Mouse (Mus musculus): ENCODE measurements around the gene Itga9. TPM values are rescaled to one million over a fixed set of nuclear protein-coding genes. Genes with fewer than 3 reads are reported as not detected.

Itga9 gene
- polyA plus RNA-seq, 1 experiment from 2014 or later, result 12.6 TPM

- ATAC-seq (ENCODE audit: insufficient number of reproducible peaks, insufficient read depth, low FRiP score, low TSS enrichment, low read depth), result no peak
- H3K4me2 ChIP-seq, result no peak overlapping the region
- no peaks in the 10 kb centered on the region for H3K9me3 ChIP-seq
- H3K27me3 ChIP-seq, result no peaks in the 10 kb centered on the region
- H3K27ac ChIP-seq, result no peak overlapping the region
- 40% methylated on average over 4 of the region's 4 CpGs for WGBS
- no peak overlapping the region for H3K9ac ChIP-seq (replicated peaks)
- no peaks in the 10 kb centered on the region for H3K36me3 ChIP-seq
- H3K4me1 ChIP-seq (replicated peaks), result peaks cover 59% of the 10 kb centered on the region
- no peak overlapping the region for H3K4me3 ChIP-seq (replicated peaks)
Observed at GRCm38 (mm10) chr9:118768596-118768995, 162.1 kb downstream of the Itga9 start.

GRCm38 (mm10) chr9:118770366-118770765 is 163.9 kb downstream of the Itga9 start:
- no peak for ATAC-seq (ENCODE audit: insufficient number of reproducible peaks, insufficient read depth, low FRiP score, low TSS enrichment, low read depth)
- Histone ChIP-seq H3K4me3 (replicated peaks) (no peak overlapping the region), H3K27ac (no peak overlapping the region), H3K27me3 (no peaks in the 10 kb centered on the region), H3K36me3 (no peaks in the 10 kb centered on the region), H3K4me2 (no peak overlapping the region), H3K4me1 (replicated peaks) (peaks cover 48% of the 10 kb centered on the region), H3K9me3 (no peaks in the 10 kb centered on the region), H3K9ac (replicated peaks) (no peak overlapping the region)
- WGBS, result 79% methylated on average over 4 of the region's 4 CpGs

- no peak for ATAC-seq (ENCODE audit: insufficient number of reproducible peaks, insufficient read depth, low FRiP score, low TSS enrichment, low read depth)
- H3K36me3 ChIP-seq, result no peaks in the 10 kb centered on the region
- no peaks in the 10 kb centered on the region for H3K9me3 ChIP-seq
- H3K4me2 ChIP-seq, result no peak overlapping the region
- H3K4me3 ChIP-seq (replicated peaks), result no peak overlapping the region
- peaks cover 37% of the 10 kb centered on the region for H3K4me1 ChIP-seq (replicated peaks)
- 13% methylated on average over 6 of the region's 6 CpGs for WGBS
- H3K27ac ChIP-seq, result peak overlapping the region; percentile 9; the same call in 1 of the 2 replicates
- no peak overlapping the region for H3K9ac ChIP-seq (replicated peaks)
- no peaks in the 10 kb centered on the region for H3K27me3 ChIP-seq
Observed at GRCm38 (mm10) chr9:118774676-118775075, 168.2 kb downstream of the Itga9 start.

- WGBS, result 70% methylated on average over 2 of the region's 2 CpGs
- Histone ChIP-seq H3K9ac (replicated peaks) (no peak overlapping the region), H3K36me3 (no peaks in the 10 kb centered on the region), H3K4me3 (replicated peaks) (no peak overlapping the region), H3K27ac (peak overlapping the region; percentile 29; the same call in 1 of the 2 replicates), H3K27me3 (no peaks in the 10 kb centered on the region), H3K4me1 (replicated peaks) (peaks cover 31% of the 10 kb centered on the region), H3K9me3 (peaks cover 7% of the 10 kb centered on the region; the same call in 1 of the 2 replicates), H3K4me2 (no peak overlapping the region)
- ATAC-seq (ENCODE audit: insufficient number of reproducible peaks, insufficient read depth, low FRiP score, low TSS enrichment, low read depth), result peak; percentile 44; the same call in 1 of the 2 replicates
Observed at GRCm38 (mm10) chr9:118776880-118777438, 170.5 kb downstream of the Itga9 start.

- Histone ChIP-seq H3K9me3 (peaks cover 7% of the 10 kb centered on the region; the same call in 1 of the 2 replicates), H3K27ac (peak overlapping the region; percentile 53), H3K27me3 (no peaks in the 10 kb centered on the region), H3K4me3 (replicated peaks) (no peak overlapping the region), H3K36me3 (no peaks in the 10 kb centered on the region), H3K9ac (replicated peaks) (no peak overlapping the region), H3K4me2 (no peak overlapping the region), H3K4me1 (replicated peaks) (peaks cover 36% of the 10 kb centered on the region)
- ATAC-seq (ENCODE audit: insufficient number of reproducible peaks, insufficient read depth, low FRiP score, low TSS enrichment, low read depth), result no peak
- WGBS, result 32% methylated on average over 2 of the region's 2 CpGs
Observed at GRCm38 (mm10) chr9:118778596-118778995, 172.1 kb downstream of the Itga9 start.

GRCm38 (mm10) chr9:118784621-118785020 is 178.1 kb downstream of the Itga9 start:
- Histone ChIP-seq H3K9ac (replicated peaks) (no peak overlapping the region), H3K4me3 (replicated peaks) (no peak overlapping the region), H3K36me3 (no peaks in the 10 kb centered on the region), H3K9me3 (peaks cover 7% of the 10 kb centered on the region; the same call in 1 of the 2 replicates), H3K27me3 (no peaks in the 10 kb centered on the region), H3K4me1 (replicated peaks) (peaks cover 32% of the 10 kb centered on the region), H3K4me2 (no peak overlapping the region), H3K27ac (peak overlapping the region; percentile 51)
- no peak for ATAC-seq (ENCODE audit: insufficient number of reproducible peaks, insufficient read depth, low FRiP score, low TSS enrichment, low read depth)
- WGBS, result 52% methylated on average over 4 of the region's 4 CpGs

GRCm38 (mm10) chr9:118785816-118786215 is 179.3 kb downstream of the Itga9 start:
- Histone ChIP-seq H3K36me3 (no peaks in the 10 kb centered on the region), H3K27me3 (no peaks in the 10 kb centered on the region), H3K4me1 (replicated peaks) (peaks cover 32% of the 10 kb centered on the region), H3K4me3 (replicated peaks) (no peak overlapping the region), H3K27ac (no peak overlapping the region), H3K9ac (replicated peaks) (no peak overlapping the region), H3K4me2 (no peak overlapping the region), H3K9me3 (no peaks in the 10 kb centered on the region; the same call in 1 of the 2 replicates)
- 73% methylated on average over 6 of the region's 6 CpGs for WGBS
- ATAC-seq (ENCODE audit: insufficient number of reproducible peaks, insufficient read depth, low FRiP score, low TSS enrichment, low read depth), result no peak

GRCm38 (mm10) chr9:118788869-118789281 is 182.4 kb downstream of the Itga9 start:
- no peak overlapping the region for H3K27ac ChIP-seq
- H3K4me2 ChIP-seq, result no peak overlapping the region
- H3K4me3 ChIP-seq (replicated peaks), result no peak overlapping the region
- no peaks in the 10 kb centered on the region for H3K27me3 ChIP-seq
- WGBS, result 60% methylated on average over 10 of the region's 10 CpGs
- 0 out of 2 replicates have a peak, but pooled peaks cover 3% of the 10 kb centered on the region for H3K9me3 ChIP-seq
- H3K4me1 ChIP-seq (replicated peaks), result peaks cover 35% of the 10 kb centered on the region
- no peak overlapping the region for H3K9ac ChIP-seq (replicated peaks)
- no peak for ATAC-seq (ENCODE audit: insufficient number of reproducible peaks, insufficient read depth, low FRiP score, low TSS enrichment, low read depth)
- H3K36me3 ChIP-seq, result no peaks in the 10 kb centered on the region

GRCm38 (mm10) chr9:118791231-118791630 is 184.7 kb downstream of the Itga9 start:
- H3K4me1 ChIP-seq (replicated peaks), result peaks cover 39% of the 10 kb centered on the region
- no peak overlapping the region for H3K4me3 ChIP-seq (replicated peaks)
- no peak overlapping the region for H3K9ac ChIP-seq (replicated peaks)
- H3K9me3 ChIP-seq, result 0 out of 2 replicates have a peak, but pooled peaks cover 3% of the 10 kb centered on the region
- H3K27me3 ChIP-seq, result no peaks in the 10 kb centered on the region
- no peak overlapping the region for H3K27ac ChIP-seq
- ATAC-seq (ENCODE audit: insufficient number of reproducible peaks, insufficient read depth, low FRiP score, low TSS enrichment, low read depth), result no peak
- H3K36me3 ChIP-seq, result no peaks in the 10 kb centered on the region
- WGBS, result 46% methylated on average over 3 of the region's 3 CpGs
- no peak overlapping the region for H3K4me2 ChIP-seq

GRCm38 (mm10) chr9:118793151-118793785 is 186.8 kb downstream of the Itga9 start:
- Histone ChIP-seq H3K4me3 (replicated peaks) (no peak overlapping the region), H3K36me3 (no peaks in the 10 kb centered on the region), H3K9ac (replicated peaks) (no peak overlapping the region), H3K27me3 (no peaks in the 10 kb centered on the region), H3K27ac (no peak overlapping the region), H3K4me1 (replicated peaks) (peaks cover 34% of the 10 kb centered on the region), H3K9me3 (0 out of 2 replicates have a peak, but pooled peaks cover 3% of the 10 kb centered on the region), H3K4me2 (no peak overlapping the region)
- 74% methylated on average over 17 of the region's 21 CpGs for WGBS
- ATAC-seq (ENCODE audit: insufficient number of reproducible peaks, insufficient read depth, low FRiP score, low TSS enrichment, low read depth), result no peak

GRCm38 (mm10) chr9:118794668-118795067 is 188.2 kb downstream of the Itga9 start:
- Histone ChIP-seq H3K9ac (replicated peaks) (no peak overlapping the region), H3K36me3 (no peaks in the 10 kb centered on the region), H3K27me3 (no peaks in the 10 kb centered on the region), H3K4me3 (replicated peaks) (no peak overlapping the region), H3K9me3 (0 out of 2 replicates have a peak, but pooled peaks cover 3% of the 10 kb centered on the region), H3K4me2 (no peak overlapping the region), H3K27ac (peak overlapping the region; percentile 76), H3K4me1 (replicated peaks) (peaks cover 32% of the 10 kb centered on the region)
- no peak for ATAC-seq (ENCODE audit: insufficient number of reproducible peaks, insufficient read depth, low FRiP score, low TSS enrichment, low read depth)
- 44% methylated on average over 2 of the region's 2 CpGs for WGBS

All from limb, embryonic 12.5 days (tissue).